Mouse (Mus musculus) lung, postnatal 0 days (tissue): ENCODE results near the gene Cyyr1.

ENCODE experiments used
- CTCF ChIP-seq: IDR thresholded peaks from 2 replicates; pipeline ENCODE4 v1.5.1; 2016; ENCODE audit warnings: antibody characterized with exemption, mild to moderate bottlenecking
- EP300 ChIP-seq: IDR thresholded peaks from 2 replicates; pipeline ENCODE4 v1.6.1; 2016; ENCODE audit warnings: antibody characterized with exemption, mild to moderate bottlenecking, control low read depth

GRCm38 (mm10) chr16:85429173-85429572 lies 124.0 kb downstream of the Cyyr1 start:
- no peak for TF ChIP-seq CTCF
- TF ChIP-seq EP300 = no peak
